ENCODE assay signal across 18 mouse cellular contexts in genomic region chr1:89382021-89382420, GRCm38 (mm10).
DNase-seq lines count a peak whose midpoint lies in the region; ATAC-seq and TF ChIP-seq lines count a peak whose summit lies in the region.
"Had no signal": no experiment of that assay in that cellular context is flagged by ENCODE, and none has a peak within 500 bp of the region (broad histone marks: within the 10 kb centered on the region; RNA-seq: fewer than 3 reads in every experiment).

No protein-coding gene starts in this region.

- no peak overlapping the region for H3K4me3 ChIP-seq in layer of hippocampus, adult 2 months
- H3K4me3 ChIP-seq: embryonic facial prominence, embryonic 10.5 days; forebrain, embryonic 13.5 days; hindbrain, embryonic 13.5 days had no signal

- peak; percentile 69 for ATAC-seq in cerebellum, adult (ENCODE audit: insufficient number of reproducible peaks, low FRiP score, low TSS enrichment)
- ATAC-seq: CD4-positive, CD25-positive, alpha-beta regulatory T cell, adult 4 months; forebrain, embryonic 13.5 days; hindbrain, postnatal 0 days had no signal

- TF ChIP-seq CTCF in layer of hippocampus, adult 2 months (conservative IDR thresholded peaks at IDR 0.05) = no peak

- no peak overlapping the region for H3K27ac ChIP-seq in layer of hippocampus, adult 2 months
- H3K27ac ChIP-seq: embryonic facial prominence, embryonic 10.5 days; forebrain, embryonic 13.5 days; hindbrain, embryonic 13.5 days; hindbrain, postnatal 0 days had no signal

- no peak for DNase-seq in cerebellum, postnatal 4 days (ENCODE audit: low spot score in 2 of 2)
- DNase-seq in cerebellum, adult 8-10 months = peak; percentile 52
- DNase-seq in cerebellum, postnatal 14 days = peak; percentile 65 to 74
- DNase-seq in layer of hippocampus, adult 2 months (ENCODE audit: low spot score in 2 of 2) = no peak
- DNase-seq in testis, postnatal 14 days (ENCODE audit: low spot score) = no peak
- DNase-seq in frontal cortex, postnatal 10 days (ENCODE audit: low spot score in 2 of 2) = no peak
- DNase-seq: adrenal gland, postnatal 14 days; B cell, adult 2 months; gastrocnemius, postnatal 36 days; heart, adult 11 months; heart, postnatal 14 days; kidney, adult 11 months had no signal

Comparison
In these comparisons a context has a peak if more than half of its experiments do, and no peak if none do; other contexts are left out.
1. DNase-seq: peak in cerebellum, adult 8-10 months (single experiment) and cerebellum, postnatal 14 days (2 of 2); none in cerebellum, postnatal 4 days (0 of 2), layer of hippocampus, adult 2 months (0 of 2), testis, postnatal 14 days (single experiment) and frontal cortex, postnatal 10 days (0 of 2).